Mouse (Mus musculus) lung, postnatal 10 days (tissue): ENCODE results near the gene Phldb1.
"Not testable (repeated sequence)": the region's sequence is repeated elsewhere in the genome, so short reads cannot be mapped to it uniquely, and the experiment has no call there.

Experiments
- DNase-seq: peaks from one replicate; pipeline ENCODE4 v3.0.0; 2021

The Phldb1 gene

DNA sequence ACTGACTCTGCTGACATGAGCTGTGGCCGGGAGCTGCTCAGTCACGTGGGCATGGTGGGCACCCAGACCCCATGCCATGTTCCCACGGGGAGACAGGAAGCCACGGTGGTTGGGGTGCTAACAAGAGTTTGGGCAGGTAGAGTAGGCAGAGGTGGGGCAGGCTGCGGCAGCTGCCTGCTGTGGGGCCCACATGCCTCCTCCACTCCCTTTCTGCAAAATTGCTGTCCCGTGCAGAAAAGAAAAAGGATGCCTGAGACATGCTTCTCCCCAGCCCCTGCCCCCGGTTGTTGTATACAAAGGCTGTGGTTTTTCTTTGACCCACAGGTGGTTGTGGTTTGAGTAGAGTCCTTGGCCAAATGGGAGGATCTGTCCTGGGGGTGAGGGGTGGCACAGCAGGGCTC lies 86.1 kb downstream of the Phldb1 start:
- DNase-seq: peak; percentile 21

DNA sequence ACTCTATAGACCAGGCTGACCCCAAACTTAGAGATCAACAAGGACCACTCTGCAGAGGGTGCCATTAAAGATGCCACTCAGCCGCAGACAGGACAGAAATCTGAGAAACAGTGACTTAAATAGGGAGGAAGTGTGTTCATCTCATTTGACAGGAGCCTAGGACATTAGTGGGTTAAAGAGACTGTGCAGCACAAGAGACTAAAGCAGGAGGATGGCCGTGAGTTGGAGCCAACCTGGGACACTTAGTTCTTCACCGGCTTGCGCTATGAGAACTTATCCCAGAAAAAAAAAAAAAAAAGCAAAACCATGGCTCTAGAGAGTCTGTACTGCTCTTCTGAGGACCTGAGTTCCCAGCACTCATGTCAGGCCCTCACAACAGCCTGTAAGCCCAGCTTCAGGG lies 87.3 kb downstream of the Phldb1 start:
- DNase-seq: no peak

DNA sequence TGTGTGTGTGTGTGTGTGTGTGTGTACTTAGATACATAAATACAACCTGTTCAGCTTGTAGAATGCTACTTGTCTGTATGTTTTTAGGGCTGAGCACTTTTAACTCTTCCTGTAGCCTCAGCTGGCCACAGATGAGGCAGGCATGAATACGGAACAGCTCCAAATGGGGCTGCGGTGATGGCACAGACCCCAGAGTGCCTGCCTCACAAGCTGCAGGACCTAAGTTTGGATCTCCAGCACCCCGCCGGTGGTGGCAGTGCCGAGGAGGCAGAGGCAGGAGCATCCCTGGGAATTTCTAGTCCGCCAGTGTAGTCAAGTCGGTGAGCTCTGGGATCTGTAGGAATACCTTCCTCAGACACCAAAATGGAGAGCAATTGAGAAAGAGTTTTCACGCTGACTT lies 88.0 kb downstream of the Phldb1 start:
- no peak for DNase-seq

DNA sequence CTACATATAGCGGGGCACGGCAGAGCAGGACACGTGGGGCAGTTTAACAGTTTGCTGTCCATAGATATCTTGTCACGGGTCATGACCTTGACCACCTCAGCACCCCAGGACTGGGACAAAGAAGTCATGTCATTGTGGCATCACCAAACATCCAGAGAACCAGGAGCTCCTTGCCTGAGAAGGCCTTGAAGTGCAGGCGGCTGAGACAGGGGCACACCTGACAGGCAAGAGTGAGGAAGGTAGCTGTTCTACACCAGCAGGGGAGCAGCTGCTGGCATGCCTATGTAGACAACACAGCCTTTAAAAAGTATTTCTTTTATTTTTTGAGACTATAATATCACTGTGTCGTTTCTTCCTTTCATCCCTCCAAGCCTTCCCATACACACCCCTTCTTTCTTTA lies 88.6 kb downstream of the Phldb1 start:
- no peak for DNase-seq

DNA sequence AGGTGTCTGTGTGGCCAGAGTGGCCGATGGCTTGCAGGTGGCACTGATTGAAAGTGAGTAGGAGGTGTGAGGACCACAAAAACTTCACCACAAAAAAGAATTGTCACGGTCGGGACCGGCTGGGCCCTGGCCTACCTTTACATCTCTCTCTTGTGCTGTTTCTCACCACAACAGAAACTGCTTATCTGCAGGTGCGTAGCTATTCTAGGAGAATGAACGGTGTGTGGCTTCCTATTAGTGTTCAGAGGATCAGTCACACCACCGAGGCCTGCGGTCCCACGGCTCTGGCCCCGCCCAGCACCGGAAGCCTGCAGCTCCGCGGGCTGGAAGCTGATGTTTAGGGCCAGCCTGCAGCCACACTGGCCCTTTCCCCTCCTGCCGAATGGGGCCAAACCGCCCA lies 89.1 kb downstream of the Phldb1 start:
- DNase-seq: peak; percentile 53

DNA sequence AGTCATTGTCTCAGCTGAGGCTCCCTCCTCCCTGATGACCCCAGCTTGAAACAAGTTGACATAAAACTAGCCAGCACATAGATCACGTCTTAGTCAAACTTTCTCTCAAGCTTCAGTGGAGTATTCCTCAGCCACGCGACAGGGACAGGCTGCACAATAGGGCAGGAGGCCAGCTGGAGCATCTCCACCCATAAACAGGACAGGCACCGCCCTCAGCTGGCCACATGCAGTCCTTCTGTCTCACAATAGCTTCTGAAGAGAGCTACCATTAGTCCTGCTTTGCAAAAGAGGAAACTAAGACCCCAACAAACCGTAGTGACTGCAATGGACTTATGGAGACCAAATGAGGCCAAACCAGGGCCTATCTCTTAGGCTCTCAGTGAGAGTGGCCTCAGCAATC lies 89.5 kb downstream of the Phldb1 start:
- DNase-seq: peak; percentile 92

DNA sequence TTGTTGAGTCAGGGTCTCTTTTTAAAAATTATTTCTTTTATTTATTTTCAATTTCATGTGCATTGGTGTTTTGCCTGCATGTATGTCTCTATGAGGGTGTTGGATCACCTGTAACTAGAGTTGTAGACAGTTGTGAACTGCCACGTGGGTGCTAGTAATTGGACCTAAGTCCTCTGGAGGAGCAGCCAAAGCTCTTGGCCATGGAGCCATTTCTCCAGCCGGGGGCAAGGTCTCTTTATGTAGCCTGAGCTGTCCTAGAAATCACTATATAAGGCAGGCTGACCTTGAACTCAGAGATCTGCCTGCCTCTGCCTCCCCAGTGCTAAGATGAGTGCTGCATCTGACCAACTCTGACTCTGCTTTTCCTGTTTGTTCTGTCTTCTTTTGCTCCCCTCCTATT lies 90.8 kb downstream of the Phldb1 start:
- DNase-seq: no peak

DNA sequence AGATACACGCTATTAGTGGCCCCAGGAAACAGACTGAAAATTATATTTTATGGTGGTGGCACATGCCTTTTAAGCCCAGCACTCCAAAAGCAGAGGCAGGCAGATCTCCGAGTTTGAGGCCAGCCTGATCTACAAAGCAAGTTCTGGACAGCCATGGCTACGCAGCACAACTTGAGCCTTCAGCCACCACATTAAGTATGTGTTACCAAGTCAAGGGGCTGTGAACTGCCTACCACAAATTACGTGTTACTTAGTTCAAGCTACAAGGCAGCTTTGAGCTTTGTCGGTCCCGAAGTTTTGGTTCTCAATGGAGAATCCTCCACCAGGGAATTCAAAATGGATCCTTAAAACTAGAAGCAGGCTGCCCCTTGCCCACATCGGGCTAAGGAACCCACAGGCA lies 91.9 kb downstream of the Phldb1 start:
- DNase-seq: no peak

DNA sequence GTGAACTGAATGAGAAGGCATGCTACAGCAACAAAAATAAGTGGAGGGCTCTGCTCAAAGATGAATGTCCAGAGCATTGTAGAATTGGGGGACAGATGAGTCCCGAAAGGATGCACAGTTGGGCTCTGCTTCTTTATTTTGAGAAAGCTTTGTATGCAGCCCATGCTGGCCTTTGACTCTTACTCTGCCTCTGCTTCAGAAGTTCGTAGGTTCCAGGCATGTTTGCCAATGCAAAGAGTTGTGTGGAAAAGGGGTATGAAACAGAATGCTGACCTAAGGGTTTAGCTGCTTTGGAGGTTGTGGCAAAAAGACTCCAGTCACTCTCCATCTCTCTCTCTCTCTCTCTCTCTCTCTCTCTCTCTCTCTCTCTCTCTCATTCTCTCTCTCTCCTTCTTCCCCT lies 93.4 kb downstream of the Phldb1 start:
- DNase-seq: no peak

DNA sequence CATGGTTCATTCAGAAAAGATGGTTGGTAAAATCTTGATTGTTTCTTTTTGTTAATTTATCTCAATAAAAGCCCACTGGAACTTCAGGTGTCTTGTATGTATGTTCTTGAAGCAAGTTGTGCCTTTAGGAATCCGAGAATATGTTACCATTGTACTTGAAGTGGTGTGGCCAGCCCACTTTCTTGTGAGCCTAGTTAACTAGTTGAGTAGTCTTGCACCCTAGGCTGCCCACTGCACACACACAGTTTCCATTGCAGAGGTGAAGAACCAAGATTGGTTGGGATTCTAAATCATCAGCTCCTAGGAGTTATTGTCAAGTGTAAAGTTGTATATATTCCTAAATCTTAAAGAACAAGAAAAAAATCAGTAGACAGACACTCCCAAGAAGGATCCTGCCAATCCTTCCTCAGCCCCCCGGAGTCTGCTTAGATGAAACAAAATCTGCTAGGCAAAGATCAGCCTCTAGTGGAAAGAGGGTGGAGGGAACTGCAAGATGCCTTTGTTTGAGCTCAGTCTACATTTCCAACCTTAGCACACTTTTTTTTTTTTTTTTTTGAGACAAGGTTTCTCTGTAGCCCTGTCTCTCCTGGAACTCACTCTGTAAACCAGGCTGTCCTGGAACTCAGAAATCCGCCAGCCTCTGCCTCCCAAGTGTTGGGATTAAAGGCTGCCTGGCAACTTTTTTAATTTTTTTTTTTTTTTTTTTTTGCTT lies 94.2 kb downstream of the Phldb1 start:
- DNase-seq: no peak

DNA sequence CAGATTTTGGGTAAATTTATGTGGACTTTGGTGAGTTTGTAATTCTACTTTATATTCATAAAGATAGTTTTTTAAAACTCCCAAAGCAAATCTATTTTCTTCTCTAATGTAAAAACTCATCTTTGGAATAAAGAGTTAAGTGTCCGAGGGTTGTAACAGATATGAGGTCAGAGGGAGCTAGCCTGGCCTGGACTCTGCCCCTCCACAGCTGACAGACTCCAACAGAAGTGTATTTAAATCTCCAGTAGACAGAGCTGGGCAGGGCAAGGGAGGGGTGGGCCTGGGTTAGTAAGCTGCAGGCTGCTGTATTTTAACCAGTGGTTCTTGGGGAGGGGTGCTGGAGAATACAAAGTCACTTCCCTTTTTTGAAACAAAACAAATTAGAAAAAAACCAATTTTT lies 95.0 kb downstream of the Phldb1 start:
- DNase-seq: not testable (repeated sequence)

DNA sequence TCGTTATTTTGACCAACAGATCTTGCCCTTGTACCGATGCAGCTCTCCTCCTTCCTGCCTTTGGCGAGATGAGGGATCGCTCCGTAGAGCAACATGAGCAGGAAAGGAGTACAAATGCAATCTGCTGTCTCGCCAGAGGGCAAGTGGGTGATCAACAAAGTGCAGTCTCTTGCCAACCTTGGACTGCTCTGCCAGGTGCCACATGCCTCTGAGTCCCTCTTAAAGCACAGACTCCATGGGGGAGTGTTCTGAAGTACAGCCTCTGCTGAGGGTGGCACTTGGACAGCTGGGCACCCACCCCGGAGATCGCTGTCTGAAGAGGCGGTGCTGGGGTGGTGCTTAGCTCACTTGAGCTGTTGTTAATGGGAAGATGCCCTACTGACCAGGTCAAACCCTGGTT lies 96.3 kb downstream of the Phldb1 start:
- DNase-seq: not testable (repeated sequence)

DNA sequence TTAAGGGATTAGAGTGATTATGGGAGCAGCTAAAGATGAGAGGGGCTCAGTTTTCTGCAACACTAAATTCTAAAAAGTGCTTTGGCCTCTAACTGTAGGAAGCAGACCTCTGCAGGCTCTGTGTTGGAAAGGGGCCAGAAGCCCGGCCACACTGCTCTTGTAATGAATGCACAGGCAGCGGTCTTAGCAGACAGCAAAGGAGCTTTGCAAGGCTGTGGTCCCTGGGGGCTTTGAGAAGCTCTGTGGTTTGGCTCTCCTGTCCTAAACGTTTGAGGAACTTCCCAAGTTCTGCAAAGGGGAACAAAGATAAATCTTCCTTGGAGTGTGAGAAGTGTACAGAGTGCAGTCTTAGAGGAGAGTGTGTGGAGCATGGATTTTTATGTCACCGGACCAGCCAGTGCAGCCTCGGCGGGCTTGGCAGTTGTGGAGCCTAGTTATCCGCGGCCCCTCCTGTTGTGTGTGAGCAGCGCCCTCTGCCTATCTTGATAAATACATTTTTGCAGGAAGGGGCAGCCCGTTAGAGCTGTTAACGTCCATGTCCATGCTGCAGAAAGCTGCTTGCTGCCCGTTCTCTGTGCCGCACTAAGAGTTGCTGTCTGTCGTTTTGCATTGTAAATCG lies 97.3 kb downstream of the Phldb1 start:
- DNase-seq: peak; percentile 27
